Mouse (Mus musculus) E14TG2a.4 (cell line): ENCODE results near the gene Jmjd7.

Source experiments
- CTCF ChIP-seq: conservative IDR thresholded peaks from 2 replicates; pipeline ENCODE4 v1.5.1; 2014; ENCODE audit warnings: low read length
- POU5F1 ChIP-seq: IDR thresholded peaks from 2 replicates; pipeline ENCODE4 v1.6.1; 2014; ENCODE audit warnings: low read length, borderline replicate concordance

DNA sequence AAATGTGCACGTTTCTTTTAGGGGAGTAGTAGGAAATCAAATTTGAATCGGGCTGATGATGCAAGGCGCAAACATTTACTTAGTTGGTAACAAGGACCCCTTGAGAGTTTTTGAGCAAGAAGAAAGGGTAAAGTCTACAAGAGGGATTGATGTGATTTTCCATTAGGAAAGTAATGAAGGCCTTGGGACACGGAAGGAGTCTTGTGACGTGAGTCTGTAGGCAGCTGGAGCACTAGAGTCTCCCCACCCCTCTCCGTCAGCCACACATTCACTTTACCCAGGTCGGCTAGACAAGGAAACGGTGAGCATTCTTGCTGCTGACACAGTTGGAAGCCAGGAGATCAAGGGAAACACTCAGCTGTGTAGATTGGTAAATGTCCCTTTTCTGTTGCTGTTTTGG, 41.4 kb upstream of the Jmjd7 start:
- TF ChIP-seq CTCF (no peak), POU5F1 (no peak)
